Mouse (Mus musculus) neural tube, embryonic 15.5 days (tissue): ENCODE measurements around the gene Cdk12. TPM values are rescaled to one million over a fixed set of nuclear protein-coding genes. Genes with fewer than 3 reads are reported as not detected.

Experiments
- ATAC-seq: fragments of 200-750 bp; cut with Nextera tagmentation; 2 replicates; pipeline ENCODE4 v1.8.0; 2017; ENCODE audit warnings: mild to moderate bottlenecking, moderate TSS enrichment, moderate library complexity; ENCODE audit not compliant: low FRiP score
- H3K27ac ChIP-seq: fragments of 300-500 bp; sonication (generic); replicated peaks from 2 replicates; pipeline ENCODE4 v1.5.1; 2015; ENCODE audit warnings: mild to moderate bottlenecking, inconsistent platforms
- H3K27me3 ChIP-seq: fragments of 300-500 bp; sonication (generic); replicated peaks from 2 replicates; pipeline ENCODE4 v1.6.1; 2015; ENCODE audit warnings: inconsistent platforms
- H3K36me3 ChIP-seq: fragments of 300-500 bp; sonication (generic); 2 replicates; pipeline ENCODE4 v1.6.1; 2015; ENCODE audit warnings: inconsistent platforms
- H3K4me1 ChIP-seq: fragments of 300-500 bp; sonication (generic); 2 replicates; pipeline ENCODE4 v1.6.1; 2015; ENCODE audit warnings: inconsistent platforms
- H3K4me2 ChIP-seq: fragments of 300-500 bp; sonication (generic); 2 replicates; pipeline ENCODE4 v1.6.1; 2015; ENCODE audit warnings: inconsistent platforms, mild to moderate bottlenecking, moderate library complexity
- H3K4me3 ChIP-seq: fragments of 300-500 bp; sonication (generic); replicated peaks from 2 replicates; pipeline ENCODE4 v1.5.1; 2015; ENCODE audit warnings: mild to moderate bottlenecking, inconsistent platforms
- H3K9ac ChIP-seq: fragments of 300-500 bp; sonication (generic); replicated peaks from 2 replicates; pipeline ENCODE4 v1.6.1; 2015; ENCODE audit warnings: mild to moderate bottlenecking, inconsistent platforms
- H3K9me3 ChIP-seq: fragments of 300-500 bp; sonication (generic); replicated peaks from 2 replicates; pipeline ENCODE4 v1.6.1; 2016; ENCODE audit warnings: inconsistent platforms
- WGBS: fragments of 180-500 bp; shearing (Covaris S2); methylation state at CpG from one replicate; pipeline ENCODE4 v1.1.7; 2015; ENCODE audit warnings: mixed read lengths; 5-methylcytosine and 5-hydroxymethylcytosine counted together
- polyA plus RNA-seq: library from polyadenylated mRNA; unstranded; fragments of >200 nt; fragmentation: Nextera tagmentation; extraction: Ambion mirVana; gene quantifications from 2 replicates; pipeline ENCODE4 v1.2.1, GENCODE M21; 2015

Cdk12 gene
- polyA plus RNA-seq, 1 experiment from 2014 or later, result 7.2 TPM

- peak overlapping the region; percentile 3; the same call in 1 of the 2 replicates for H3K27ac ChIP-seq
- WGBS, result 4% methylated on average over 2 of the region's 2 CpGs
- H3K9me3 ChIP-seq, result no peaks in the 10 kb centered on the region
- H3K4me1 ChIP-seq, result peaks cover 37% of the 10 kb centered on the region
- no peak overlapping the region for H3K4me2 ChIP-seq
- no peaks in the 10 kb centered on the region for H3K27me3 ChIP-seq
- peaks cover 27% of the 10 kb centered on the region for H3K36me3 ChIP-seq
- H3K4me3 ChIP-seq, result no peak overlapping the region
- no peak for ATAC-seq
- no peak overlapping the region for H3K9ac ChIP-seq
Observed at GRCm38 (mm10) chr11:98265039-98265438, 62.2 kb downstream of the Cdk12 start.

GRCm38 (mm10) chr11:98265891-98266290 lies 63.0 kb downstream of the Cdk12 start:
- no peak overlapping the region for H3K4me2 ChIP-seq
- no peak overlapping the region for H3K4me3 ChIP-seq
- H3K27me3 ChIP-seq, result no peaks in the 10 kb centered on the region
- no peak; the same call in 1 of the 2 replicates for ATAC-seq
- peaks cover 28% of the 10 kb centered on the region for H3K4me1 ChIP-seq
- no peaks in the 10 kb centered on the region for H3K9me3 ChIP-seq
- H3K9ac ChIP-seq, result no peak overlapping the region
- peaks cover 34% of the 10 kb centered on the region for H3K36me3 ChIP-seq
- peak overlapping the region; percentile 3 for H3K27ac ChIP-seq
- WGBS, result 47% methylated on average over 5 of the region's 5 CpGs

- Histone ChIP-seq H3K4me2 (no peak overlapping the region), H3K4me1 (peaks cover 19% of the 10 kb centered on the region), H3K9ac (no peak overlapping the region), H3K9me3 (no peaks in the 10 kb centered on the region), H3K27ac (no peak overlapping the region), H3K4me3 (no peak overlapping the region), H3K27me3 (no peaks in the 10 kb centered on the region), H3K36me3 (peaks cover 39% of the 10 kb centered on the region)
- 27% methylated on average over 6 of the region's 6 CpGs for WGBS
- ATAC-seq, result no peak
Observed at GRCm38 (mm10) chr11:98266699-98267402, 64.0 kb downstream of the Cdk12 start.

- 84% methylated on average over 3 of the region's 3 CpGs for WGBS
- no peak overlapping the region for H3K27ac ChIP-seq
- peaks cover 18% of the 10 kb centered on the region for H3K4me1 ChIP-seq
- no peaks in the 10 kb centered on the region for H3K27me3 ChIP-seq
- no peak overlapping the region for H3K9ac ChIP-seq
- no peak for ATAC-seq
- no peak overlapping the region for H3K4me2 ChIP-seq
- H3K4me3 ChIP-seq, result no peak overlapping the region
- no peaks in the 10 kb centered on the region for H3K9me3 ChIP-seq
- H3K36me3 ChIP-seq, result peaks cover 46% of the 10 kb centered on the region
Observed at GRCm38 (mm10) chr11:98270066-98270465, 67.2 kb downstream of the Cdk12 start.

GRCm38 (mm10) chr11:98270466-98270865 lies 67.6 kb downstream of the Cdk12 start:
- ATAC-seq, result no peak
- no peak overlapping the region for H3K4me3 ChIP-seq
- no peak overlapping the region for H3K4me2 ChIP-seq
- H3K27ac ChIP-seq, result no peak overlapping the region
- H3K4me1 ChIP-seq, result peaks cover 15% of the 10 kb centered on the region
- no peaks in the 10 kb centered on the region for H3K9me3 ChIP-seq
- H3K36me3 ChIP-seq, result peaks cover 46% of the 10 kb centered on the region
- H3K9ac ChIP-seq, result no peak overlapping the region
- no peaks in the 10 kb centered on the region for H3K27me3 ChIP-seq

- Histone ChIP-seq H3K4me2 (peak overlapping the region; percentile 54), H3K4me1 (peaks cover 38% of the 10 kb centered on the region), H3K9me3 (no peaks in the 10 kb centered on the region), H3K9ac (no peak overlapping the region), H3K36me3 (peaks cover 4% of the 10 kb centered on the region; the same call in 1 of the 2 replicates), H3K4me3 (no peak overlapping the region), H3K27me3 (no peaks in the 10 kb centered on the region), H3K27ac (peak overlapping the region; percentile 81)
- ATAC-seq, result peak; percentile 68
- WGBS, result 11% methylated on average over 9 of the region's 9 CpGs
Observed at GRCm38 (mm10) chr11:98283740-98284139, 80.9 kb downstream of the Cdk12 start.

- peak; percentile 89 for ATAC-seq
- Histone ChIP-seq H3K9me3 (no peaks in the 10 kb centered on the region), H3K4me1 (peaks cover 40% of the 10 kb centered on the region), H3K9ac (0 out of 2 replicates have a peak overlapping the region, but pooled peaks have one; percentile 29), H3K4me2 (peak overlapping the region; percentile 54), H3K27me3 (no peaks in the 10 kb centered on the region), H3K4me3 (peak overlapping the region; percentile 17; the same call in 1 of the 2 replicates), H3K36me3 (no peaks in the 10 kb centered on the region), H3K27ac (peak overlapping the region; percentile 81)
- WGBS, result 5% methylated on average over 14 of the region's 17 CpGs
Observed at GRCm38 (mm10) chr11:98284230-98284629, 81.4 kb downstream of the Cdk12 start.

GRCm38 (mm10) chr11:98285368-98285767 lies 82.5 kb downstream of the Cdk12 start:
- Histone ChIP-seq H3K4me1 (peaks cover 51% of the 10 kb centered on the region), H3K9me3 (no peaks in the 10 kb centered on the region), H3K4me2 (no peak overlapping the region), H3K9ac (no peak overlapping the region), H3K27ac (peak overlapping the region; percentile 34; the same call in 1 of the 2 replicates), H3K36me3 (no peaks in the 10 kb centered on the region), H3K4me3 (no peak overlapping the region), H3K27me3 (no peaks in the 10 kb centered on the region)
- ATAC-seq, result no peak
- 43% methylated on average over 2 of the region's 2 CpGs for WGBS

- H3K36me3 ChIP-seq, result no peaks in the 10 kb centered on the region
- peaks cover 53% of the 10 kb centered on the region for H3K4me1 ChIP-seq
- peak overlapping the region; percentile 4; the same call in 1 of the 2 replicates for H3K27ac ChIP-seq
- H3K4me3 ChIP-seq, result no peak overlapping the region
- no peak overlapping the region for H3K4me2 ChIP-seq
- WGBS, result 25% methylated on average over 5 of the region's 5 CpGs
- no peaks in the 10 kb centered on the region for H3K27me3 ChIP-seq
- ATAC-seq, result no peak
- no peaks in the 10 kb centered on the region for H3K9me3 ChIP-seq
- no peak overlapping the region for H3K9ac ChIP-seq
Observed at GRCm38 (mm10) chr11:98287531-98287930, 84.7 kb downstream of the Cdk12 start.

- Histone ChIP-seq H3K4me2 (no peak overlapping the region), H3K4me1 (peaks cover 49% of the 10 kb centered on the region), H3K4me3 (no peak overlapping the region), H3K36me3 (no peaks in the 10 kb centered on the region), H3K9me3 (no peaks in the 10 kb centered on the region), H3K9ac (no peak overlapping the region), H3K27ac (peak overlapping the region; percentile 4; the same call in 1 of the 2 replicates), H3K27me3 (no peaks in the 10 kb centered on the region)
- ATAC-seq, result no peak
- 46% methylated on average over 7 of the region's 7 CpGs for WGBS
Observed at GRCm38 (mm10) chr11:98287961-98288360, 85.1 kb downstream of the Cdk12 start.

GRCm38 (mm10) chr11:98289873-98290272 lies 87.0 kb downstream of the Cdk12 start:
- Histone ChIP-seq H3K4me1 (peaks cover 47% of the 10 kb centered on the region), H3K36me3 (no peaks in the 10 kb centered on the region), H3K9ac (no peak overlapping the region), H3K9me3 (no peaks in the 10 kb centered on the region), H3K4me3 (no peak overlapping the region), H3K4me2 (no peak overlapping the region), H3K27me3 (no peaks in the 10 kb centered on the region), H3K27ac (peak overlapping the region; percentile 10; the same call in 1 of the 2 replicates)
- no peak for ATAC-seq
- 25% methylated on average over 13 of the region's 13 CpGs for WGBS

- Histone ChIP-seq H3K4me2 (no peak overlapping the region), H3K4me3 (no peak overlapping the region), H3K36me3 (no peaks in the 10 kb centered on the region), H3K9ac (no peak overlapping the region), H3K9me3 (no peaks in the 10 kb centered on the region), H3K27me3 (no peaks in the 10 kb centered on the region), H3K27ac (no peak overlapping the region), H3K4me1 (peaks cover 51% of the 10 kb centered on the region)
- 59% methylated on average over 2 of the region's 2 CpGs for WGBS
- ATAC-seq, result no peak
Observed at GRCm38 (mm10) chr11:98290906-98291305, 88.0 kb downstream of the Cdk12 start.
